Mouse (Mus musculus) bone marrow, adult 2 months (tissue): ENCODE measurements around the gene Tnfrsf13b. TPM values are rescaled to one million over a fixed set of nuclear protein-coding genes. Genes with fewer than 3 reads are reported as not detected.
"Not testable (repeated sequence)": the region's sequence is repeated elsewhere in the genome, so short reads cannot be mapped to it uniquely, and the experiment has no call there.

Source experiments
- H3K27ac ChIP-seq: fragments of 200-500 bp; 2 replicates; pipeline ENCODE4 v1.5.1; 2012; ENCODE audit warnings: low read depth, mild to moderate bottlenecking, control low read depth, inconsistent platforms, low read length; ENCODE audit not compliant: control insufficient read depth, poor library complexity, insufficient read depth
- H3K4me1 ChIP-seq: fragments of 200-500 bp; 2 replicates; pipeline ENCODE4 v1.6.1; 2011; ENCODE audit warnings: low read length; ENCODE audit not compliant: control insufficient read depth, insufficient read depth
- H3K4me3 ChIP-seq: fragments of 200-500 bp; replicated peaks from 2 replicates; pipeline ENCODE3; 2011; ENCODE audit warnings: mild to moderate bottlenecking, low read depth, low read length, control low read depth; ENCODE audit not compliant: control insufficient read depth
- CTCF ChIP-seq: fragments of 200-500 bp; IDR thresholded peaks from 2 replicates; pipeline ENCODE4 v1.5.1; 2011; ENCODE audit warnings: low read length, control low read depth; ENCODE audit not compliant: control insufficient read depth, insufficient read depth
- POLR2A ChIP-seq: fragments of 200-500 bp; IDR thresholded peaks from 2 replicates; pipeline ENCODE4 v1.6.1; 2011; ENCODE audit warnings: low read depth, mild to moderate bottlenecking, control low read depth, low read length, borderline replicate concordance; ENCODE audit not compliant: control insufficient read depth
- WGBS: fragments of 180-500 bp; shearing (Covaris S2); methylation state at CpG from one replicate; pipeline ENCODE4 v1.1.7; 2018; 5-methylcytosine and 5-hydroxymethylcytosine counted together
- polyA plus RNA-seq: library from polyadenylated mRNA; stranded (reverse); fragments of >200 nt; gene quantifications from 2 replicates; pipeline ENCODE4 v1.2.4, GENCODE M21; 2011; ENCODE audit warnings: low replicate concordance; ENCODE audit not compliant: missing spikeins, insufficient read depth, insufficient read length

Tnfrsf13b gene
- polyA plus RNA-seq, 1 experiment = 21.8 TPM

DNA sequence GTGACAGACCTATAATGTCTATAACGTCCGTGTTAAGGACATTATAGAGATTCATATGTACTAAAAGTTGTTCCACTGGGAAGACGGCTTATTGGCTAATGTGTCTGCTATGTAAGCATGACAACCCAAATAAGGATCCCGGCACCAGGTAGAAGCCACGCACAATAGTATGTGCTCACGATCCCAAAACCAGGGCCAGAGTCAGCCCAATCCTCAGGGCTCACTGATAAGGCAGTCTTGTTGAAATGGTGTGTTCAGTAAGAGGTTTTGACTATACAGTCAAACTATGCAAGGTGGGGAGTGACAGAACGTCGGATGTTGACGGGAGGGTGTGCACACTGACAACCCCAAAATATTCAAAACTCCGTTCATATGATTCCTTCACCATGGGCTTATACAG is 38.3 kb downstream of the Tnfrsf13b start:
- no peak overlapping the region for H3K27ac ChIP-seq
- TF ChIP-seq CTCF (no peak), POLR2A (no peak)

DNA sequence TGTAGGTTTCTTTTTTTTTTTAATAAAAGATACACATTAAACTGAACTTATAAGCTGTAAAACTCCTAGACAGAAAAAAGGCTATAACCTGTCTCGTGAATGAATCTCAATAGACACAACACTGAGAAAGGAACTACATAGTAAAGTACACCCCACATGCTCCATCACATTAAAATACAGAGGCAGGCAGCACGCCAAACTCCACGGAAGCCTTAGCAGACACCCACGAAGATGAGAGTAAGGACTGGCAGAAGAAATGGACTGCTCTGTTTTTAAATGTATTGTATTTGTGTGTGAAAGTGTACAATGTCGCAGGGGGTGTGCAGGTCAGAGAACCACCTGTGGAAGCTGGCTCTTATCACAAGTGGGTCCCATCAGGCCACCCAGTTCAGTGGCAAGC is 43.6 kb downstream of the Tnfrsf13b start:
- Histone ChIP-seq H3K4me1 (no peaks in the 10 kb centered on the region), H3K27ac (no peak overlapping the region), H3K4me3 (no peak overlapping the region)
- TF ChIP-seq CTCF = no peak
- no peak for TF ChIP-seq POLR2A
- WGBS = 81% methylated on average over 5 of the region's 5 CpGs

More for the DNA sequence above, 38.3 kb downstream of the Tnfrsf13b start:
- Histone ChIP-seq H3K4me1 (peaks cover 6% of the 10 kb centered on the region), H3K4me3 (no peak overlapping the region)
- 89% methylated on average over 10 of the region's 10 CpGs for WGBS

DNA sequence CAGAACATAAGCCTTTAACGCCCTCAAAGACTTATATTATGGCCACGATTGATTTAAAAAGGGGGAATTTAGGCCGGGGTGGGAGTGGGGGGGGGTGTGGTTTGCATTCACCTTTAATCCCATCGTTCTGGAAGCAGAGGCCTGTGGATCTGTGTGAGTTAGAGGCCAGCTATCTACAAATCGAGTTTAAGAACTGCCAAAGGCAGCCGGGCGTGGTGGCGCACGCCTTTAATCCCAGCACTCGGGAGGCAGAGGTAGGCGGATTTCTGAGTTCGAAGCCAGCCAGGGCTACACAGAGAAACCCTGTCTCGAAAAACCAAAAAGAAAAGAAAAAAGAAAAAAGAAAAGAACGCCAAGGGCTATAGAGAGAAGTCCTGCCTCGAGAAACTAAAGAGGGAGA is 46.9 kb downstream of the Tnfrsf13b start:
- H3K27ac ChIP-seq, H3K4me3 ChIP-seq: not testable (repeated sequence)
- 43% methylated on average over 15 of the region's 15 CpGs for WGBS

DNA sequence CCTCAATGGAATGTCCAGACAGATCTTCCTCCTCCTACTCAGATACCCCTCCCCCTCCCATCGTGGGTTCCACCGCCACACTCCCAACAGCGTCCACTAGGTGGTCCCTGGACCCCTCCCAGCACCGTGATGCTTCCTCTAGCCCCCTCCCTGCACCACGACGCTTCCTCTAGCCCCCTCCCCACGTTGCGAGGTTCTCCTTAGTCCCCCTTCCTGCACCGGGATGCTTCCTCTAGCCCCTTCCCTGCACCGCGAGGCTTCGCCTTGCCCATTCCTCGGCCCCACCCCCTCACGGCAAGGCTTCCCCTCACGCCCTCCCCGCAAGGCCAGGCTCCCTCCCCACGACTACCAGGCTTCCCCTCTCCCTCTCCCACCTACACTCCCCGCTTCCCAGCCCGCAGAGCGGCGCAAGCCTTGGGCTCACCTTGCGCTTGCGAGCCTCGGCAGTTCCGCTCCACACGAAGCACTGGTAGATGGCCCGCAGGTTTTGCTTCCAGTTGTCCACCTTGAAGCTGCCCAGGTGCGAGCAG is 47.8 kb downstream of the Tnfrsf13b start:
- WGBS = under 1% methylated on average over 28 of the region's 28 CpGs
- Histone ChIP-seq H3K4me3 (peak overlapping the region; percentile 90), H3K27ac (peak overlapping the region; percentile 95), H3K4me1 (0 out of 2 replicates have a peak, but pooled peaks cover 1% of the 10 kb centered on the region)
- TF ChIP-seq POLR2A (no peak; the same call in 1 of the 2 replicates), CTCF (peak; percentile 20; the same call in 1 of the 2 replicates)

More for the DNA sequence above, 46.9 kb downstream of the Tnfrsf13b start:
- H3K4me1 ChIP-seq = not testable (repeated sequence)

DNA sequence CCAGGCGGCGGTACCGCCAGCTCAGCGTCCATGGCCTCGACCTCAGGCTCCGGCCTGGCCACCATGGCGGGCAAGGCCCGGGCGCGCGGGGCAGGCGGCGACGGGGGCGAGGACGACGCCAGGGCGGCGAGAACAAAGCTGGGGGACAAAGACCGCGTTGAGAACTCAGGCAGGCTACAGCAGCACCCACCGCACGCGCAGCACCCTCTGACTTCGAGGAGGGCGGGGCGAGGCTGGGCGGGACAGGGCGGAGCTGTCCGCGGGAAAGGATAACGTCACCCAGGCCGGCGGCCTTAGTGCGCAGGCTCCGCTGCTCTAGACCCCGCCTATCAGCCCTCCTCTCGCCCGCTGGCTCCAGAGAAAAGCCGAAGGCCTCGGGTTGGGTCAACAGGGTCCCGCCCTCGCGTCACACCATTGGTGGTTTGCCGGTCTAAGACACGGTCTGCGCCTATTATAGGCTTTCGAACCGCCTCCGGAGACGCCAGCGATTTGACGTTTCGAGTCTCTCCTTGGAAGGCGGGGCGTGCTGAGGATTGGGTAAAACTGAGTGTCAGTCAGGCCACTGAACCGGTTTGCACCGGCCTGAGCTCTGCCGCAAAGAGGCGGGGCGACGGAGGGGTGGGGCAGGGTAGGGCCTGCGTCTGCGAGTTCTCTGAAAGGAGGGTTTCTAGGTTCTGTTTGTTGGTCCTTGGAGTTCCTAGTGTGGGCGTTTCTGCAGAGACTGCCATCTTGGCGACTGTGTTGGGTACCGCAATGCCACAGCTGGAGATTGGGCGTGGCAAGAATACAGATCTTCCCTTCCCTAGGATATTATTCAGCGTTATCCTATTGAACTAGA is 48.5 kb downstream of the Tnfrsf13b start, which contains the start of gene Usp22:
TSS of gene Usp22 (minus strand) at position 235 of the 838 bp plus-strand sequence.
- under 1% methylated on average over 69 of the region's 69 CpGs for WGBS
- TF ChIP-seq POLR2A (peak; percentile 82), CTCF (0 out of 2 replicates have a peak, but pooled peaks have one; percentile 7)
- Histone ChIP-seq H3K4me1 (0 out of 2 replicates have a peak, but pooled peaks cover 1% of the 10 kb centered on the region), H3K27ac (peak within 1 kb of the TSS; percentile 95), H3K4me3 (peak within 1 kb of the TSS; percentile 90)

DNA sequence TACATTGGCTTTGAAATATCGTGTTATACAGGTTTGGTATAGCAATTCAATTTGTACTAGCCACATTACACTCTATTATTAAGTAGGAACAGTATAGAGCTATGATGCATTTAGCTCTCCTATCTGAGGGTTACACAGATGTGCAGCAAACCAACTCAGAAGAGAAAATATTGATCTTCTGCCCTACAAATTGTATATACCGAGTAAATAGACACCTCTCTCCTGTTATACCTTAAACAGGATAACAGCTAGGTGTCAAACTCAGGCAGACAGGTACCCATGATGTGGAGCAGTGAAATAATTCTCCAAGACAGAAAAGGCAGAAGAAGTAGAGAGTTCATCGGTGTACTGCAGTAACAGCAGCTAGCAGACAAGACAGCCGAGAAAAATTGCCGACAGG is 49.2 kb downstream of the Tnfrsf13b start:
- H3K4me3 ChIP-seq = no peak overlapping the region
- 74% methylated on average over 5 of the region's 5 CpGs for WGBS
- TF ChIP-seq CTCF (no peak), POLR2A (no peak)
- 0 out of 2 replicates have a peak, but pooled peaks cover 1% of the 10 kb centered on the region for H3K4me1 ChIP-seq
- H3K27ac ChIP-seq = peak overlapping the region; percentile 41; the same call in 1 of the 2 replicates

DNA sequence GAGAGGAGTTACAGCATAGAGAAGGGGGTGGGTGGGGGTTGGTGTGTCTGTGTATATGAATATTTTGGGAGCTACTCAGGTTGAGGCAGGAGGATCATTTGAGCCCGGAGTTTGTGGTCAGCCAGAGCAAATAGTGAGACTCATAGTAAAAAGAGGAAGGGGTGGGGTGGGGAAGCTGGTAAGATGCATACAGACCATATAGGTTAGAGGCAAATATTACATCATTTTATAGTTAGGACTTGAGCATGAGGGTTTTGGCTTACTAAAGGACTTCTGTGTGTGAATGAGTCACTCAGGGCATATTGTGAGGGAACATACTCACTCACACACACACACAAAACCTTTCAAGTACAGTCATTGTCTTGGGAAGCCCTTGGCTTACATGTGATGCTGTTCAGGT is 49.8 kb downstream of the Tnfrsf13b start:
- Histone ChIP-seq H3K27ac (no peak overlapping the region; the same call in 1 of the 2 replicates), H3K4me1 (0 out of 2 replicates have a peak, but pooled peaks cover 1% of the 10 kb centered on the region), H3K4me3 (no peak overlapping the region)
- WGBS = 19% methylated on average over 1 of the region's 1 CpGs
- TF ChIP-seq CTCF = no peak
- no peak for TF ChIP-seq POLR2A

DNA sequence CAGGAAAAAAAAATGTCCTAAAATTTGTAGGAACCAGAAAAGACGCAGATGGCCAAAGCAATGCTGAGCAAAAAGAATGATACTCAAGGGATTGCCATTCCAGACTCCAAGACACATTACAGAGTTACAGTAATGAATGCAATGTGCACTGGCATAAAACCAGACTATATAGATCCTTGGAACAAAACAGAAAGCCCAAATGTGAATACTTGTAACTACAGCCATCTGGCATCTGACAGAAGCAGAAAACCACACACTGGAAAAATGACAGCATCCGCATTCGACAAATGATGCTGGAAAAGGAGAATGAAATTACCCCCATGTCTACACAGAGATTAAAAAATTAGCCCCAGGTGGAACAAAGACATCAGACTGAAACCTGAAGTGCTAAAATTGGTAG is 53.8 kb downstream of the Tnfrsf13b start:
- TF ChIP-seq CTCF (no peak), POLR2A (no peak)
- Histone ChIP-seq H3K27ac (no peak overlapping the region), H3K4me3 (no peak overlapping the region), H3K4me1 (0 out of 2 replicates have a peak, but pooled peaks cover 1% of the 10 kb centered on the region)
- WGBS = 82% methylated on average over 3 of the region's 3 CpGs

DNA sequence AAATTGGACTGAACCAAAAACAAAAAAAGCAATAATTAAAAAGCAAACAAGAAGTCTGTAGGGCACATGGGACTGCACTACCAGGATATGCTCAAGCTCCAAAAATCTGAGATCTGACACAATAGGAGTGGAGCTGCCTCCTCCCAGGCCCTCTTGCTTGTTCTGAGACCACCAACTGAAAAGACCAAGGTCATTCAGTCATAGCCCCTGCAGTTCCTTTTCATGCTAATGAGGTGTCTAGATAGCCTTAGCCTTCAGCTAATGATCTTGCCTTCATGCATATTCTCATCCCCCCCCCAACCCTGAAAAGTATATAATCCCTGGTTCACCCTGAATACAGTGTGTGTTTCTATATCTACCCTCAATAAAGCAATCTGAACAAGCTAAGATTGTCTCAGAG is 55.1 kb downstream of the Tnfrsf13b start:
- Histone ChIP-seq H3K4me1 (0 out of 2 replicates have a peak, but pooled peaks cover 1% of the 10 kb centered on the region), H3K27ac (no peak overlapping the region), H3K4me3 (no peak overlapping the region)
- TF ChIP-seq CTCF (no peak), POLR2A (no peak)
